Mouse (Mus musculus) urinary bladder, postnatal 36 days (tissue): ENCODE measurements at regions not wholly inside any gene's neighbourhood (a gene's known extent, or its start where the extent isn't known, plus 50 kb on each side); places are given as distances from the start of the nearest gene placed in this dataset.

ENCODE experiments used
- DNase-seq, 2 experiments: peaks; one replicate each; pipeline ENCODE4 v3.0.0; 2022; ENCODE audit warnings: low spot score in 2 of 2, mixed read lengths in 1 of 2

DNA sequence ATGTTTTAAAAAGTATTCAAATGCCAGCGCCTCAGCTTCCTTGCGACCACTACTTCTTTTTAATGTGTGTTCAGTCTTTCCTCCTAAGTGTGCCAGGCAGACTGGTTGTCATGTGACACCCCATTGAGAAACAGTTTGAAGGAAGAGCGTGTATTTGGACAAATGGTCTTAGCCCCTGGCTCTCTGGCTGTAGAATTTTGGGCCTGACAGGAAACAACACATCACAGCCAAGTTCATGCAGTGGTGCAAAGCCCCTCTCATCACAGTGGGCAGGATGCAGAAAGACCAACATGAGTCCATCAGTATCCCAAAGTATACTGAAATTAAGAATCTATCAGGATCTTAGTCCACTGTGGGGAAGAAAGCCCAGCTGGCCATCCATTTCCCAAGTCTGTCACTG is 605.6 kb upstream of the Intu start:
- DNase-seq, result no peak

DNA sequence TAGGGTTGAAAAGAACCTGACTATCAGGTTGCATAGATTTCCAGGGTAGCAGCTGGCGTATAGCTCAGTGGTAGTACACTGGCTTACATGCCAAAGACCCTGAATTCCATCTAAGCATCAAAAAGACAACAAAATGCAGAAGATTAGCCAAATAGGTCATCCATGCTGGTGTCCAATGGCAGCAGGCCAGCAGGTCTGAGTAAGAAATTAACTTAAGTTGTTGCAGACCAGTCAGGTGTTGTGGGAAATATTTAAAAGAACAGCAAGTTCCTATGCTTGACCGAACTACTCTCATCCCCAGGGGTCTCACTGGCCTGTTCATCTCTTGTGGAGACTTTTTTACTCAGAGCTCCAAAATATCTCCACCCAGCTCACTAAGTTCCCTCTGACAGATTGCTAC is 602.7 kb upstream of the Intu start:
- DNase-seq, result no peak

DNA sequence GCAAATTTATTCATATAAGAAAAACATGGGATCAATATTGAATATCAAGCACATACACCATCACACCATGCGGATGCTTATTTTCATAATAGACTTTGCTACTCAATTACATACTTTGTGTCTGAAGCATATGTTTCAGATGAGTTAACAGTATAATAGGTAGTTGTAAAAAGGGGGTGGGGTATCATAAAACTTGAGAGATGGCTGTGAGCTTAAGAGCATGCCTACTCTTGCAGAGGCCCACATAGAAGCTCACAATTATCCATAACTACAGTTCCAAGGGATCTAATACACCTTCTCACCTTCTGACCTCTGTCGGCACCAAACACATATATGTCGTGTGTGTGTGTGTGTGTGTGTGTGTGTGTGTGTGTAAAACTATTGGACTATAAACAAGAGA is 597.7 kb upstream of the Intu start:
- DNase-seq, result no peak

GRCm38 (mm10) chr3:39937719-39938278 is 593.3 kb upstream of the Intu start:
- DNase-seq, result no peak

- peak; percentile 26 to 80 for DNase-seq
Measured at GRCm38 (mm10) chr3:39944581-39944980, 586.5 kb upstream of the Intu start.

GRCm38 (mm10) chr3:39952103-39952502 is 579.0 kb upstream of the Intu start:
- DNase-seq, result no peak

DNA sequence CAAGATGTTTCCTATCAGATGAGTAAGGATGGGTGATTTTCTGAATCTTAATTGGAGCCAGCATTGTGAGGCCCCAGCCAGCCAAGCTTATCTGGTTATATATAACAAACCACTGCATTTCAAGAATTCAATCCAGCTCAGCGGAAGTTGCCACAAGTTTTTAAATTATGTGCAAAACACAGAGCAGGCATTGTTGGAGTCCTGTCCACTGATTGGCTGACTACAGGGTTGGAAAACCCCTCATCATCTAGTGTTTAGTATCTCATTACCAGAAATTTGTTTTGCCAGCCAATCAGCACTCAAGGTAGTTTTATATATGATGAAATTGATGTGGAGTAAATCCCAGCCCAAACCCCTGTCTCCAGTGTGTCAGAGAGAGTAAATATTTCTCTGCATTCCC is 578.5 kb upstream of the Intu start:
- no peak for DNase-seq

GRCm38 (mm10) chr3:39961836-39962640 is 569.0 kb upstream of the Intu start:
- DNase-seq, result no peak

DNA sequence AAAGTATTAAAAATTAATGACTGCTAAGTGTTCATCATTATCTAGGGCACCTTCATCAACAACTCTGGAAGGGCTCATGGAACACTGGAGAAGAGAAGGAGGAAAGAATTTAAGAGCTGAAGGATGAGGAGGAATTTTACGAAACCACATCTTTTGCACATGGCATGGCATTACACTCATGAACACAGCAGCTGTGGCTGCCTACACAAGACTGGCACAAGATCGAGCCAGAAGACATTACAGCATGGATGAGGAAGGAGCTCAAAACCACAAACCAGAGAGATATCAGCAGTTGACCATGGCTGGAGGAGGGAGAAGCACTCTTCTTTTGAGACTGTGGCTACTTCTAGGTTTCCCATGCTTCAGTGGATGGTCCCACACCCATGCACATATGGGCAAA is 565.7 kb upstream of the Intu start:
- DNase-seq, result no peak

GRCm38 (mm10) chr3:39966390-39966789 is 564.7 kb upstream of the Intu start:
- no peak for DNase-seq

DNA sequence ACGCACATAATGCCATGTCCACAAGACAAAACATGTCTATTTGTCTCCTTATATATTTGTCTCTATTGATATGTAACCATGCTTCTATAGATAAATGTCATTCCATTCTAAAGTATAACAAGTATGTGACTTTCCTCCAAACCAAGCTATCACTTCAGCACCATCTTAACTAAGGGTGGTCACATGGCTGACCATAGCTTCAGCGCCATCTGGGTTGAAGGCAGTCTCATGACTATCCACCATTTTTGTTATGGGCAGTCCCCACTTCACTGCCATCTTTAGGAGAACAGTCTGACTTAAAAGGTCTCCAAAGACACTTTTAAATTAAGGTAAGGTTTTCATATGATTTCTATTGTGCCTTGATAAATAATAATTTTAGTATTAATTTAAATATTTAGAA is 554.1 kb upstream of the Intu start:
- no peak for DNase-seq

DNA sequence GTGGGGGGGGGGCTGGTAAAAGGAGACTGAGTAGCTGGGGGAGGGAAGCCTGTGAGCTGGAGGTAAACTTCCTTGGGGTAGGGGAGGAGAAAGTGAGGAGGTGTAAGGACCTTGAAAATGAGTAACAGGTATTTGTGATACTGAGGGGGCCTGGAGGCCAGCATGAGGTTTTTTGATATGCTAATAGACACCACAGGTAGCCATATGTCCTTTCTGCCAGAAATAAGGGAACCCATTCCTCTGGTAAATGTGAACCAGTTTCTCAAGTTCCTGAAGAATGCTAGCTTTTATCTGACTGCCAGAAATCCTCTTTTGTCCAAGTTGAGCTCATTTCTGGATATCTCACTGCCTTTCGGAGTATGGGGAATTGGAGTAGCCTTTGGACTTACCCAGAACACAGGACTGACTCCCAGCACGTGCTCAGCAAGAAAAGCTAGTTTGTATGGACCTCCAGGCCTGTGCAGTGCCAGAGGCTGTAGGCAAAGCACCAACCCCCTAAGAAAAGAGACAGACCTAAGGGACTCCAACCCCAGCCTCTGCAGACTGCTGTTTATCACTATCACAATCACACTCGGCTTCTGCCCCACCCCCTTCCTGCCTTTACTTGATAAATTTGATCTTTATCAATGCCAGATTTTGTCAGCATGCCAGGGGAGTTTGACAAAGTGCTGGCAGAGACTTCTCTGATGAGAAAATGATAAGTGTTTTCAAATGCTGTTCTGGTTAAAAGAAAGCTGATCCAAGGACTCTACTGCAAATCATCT is 552.0 kb upstream of the Intu start:
- DNase-seq, result no peak

DNA sequence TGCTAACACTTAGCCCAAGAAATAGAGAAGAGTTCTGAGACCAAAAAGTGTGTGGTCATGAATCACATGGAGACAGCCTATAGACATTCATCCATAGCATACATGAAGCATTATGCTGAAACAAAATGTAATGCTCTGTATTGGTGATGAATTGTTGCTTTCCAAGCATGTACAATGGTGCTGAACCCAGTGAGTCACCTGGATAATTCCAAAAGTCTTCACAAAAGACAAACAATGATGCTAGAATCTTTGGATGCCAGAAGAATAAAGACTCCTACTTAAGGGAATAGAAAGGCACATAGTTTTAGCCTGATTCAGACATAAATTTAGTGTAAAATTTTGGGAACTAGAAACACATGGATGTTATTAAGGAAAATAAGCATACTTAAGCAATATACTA is 548.4 kb upstream of the Intu start:
- no peak for DNase-seq

- DNase-seq, result no peak
Measured at GRCm38 (mm10) chr3:39987710-39988109, 543.4 kb upstream of the Intu start.

- peak in 1 of 2 experiments; percentile 22 for DNase-seq
Measured at GRCm38 (mm10) chr3:39998628-39999027, 532.5 kb upstream of the Intu start.

DNA sequence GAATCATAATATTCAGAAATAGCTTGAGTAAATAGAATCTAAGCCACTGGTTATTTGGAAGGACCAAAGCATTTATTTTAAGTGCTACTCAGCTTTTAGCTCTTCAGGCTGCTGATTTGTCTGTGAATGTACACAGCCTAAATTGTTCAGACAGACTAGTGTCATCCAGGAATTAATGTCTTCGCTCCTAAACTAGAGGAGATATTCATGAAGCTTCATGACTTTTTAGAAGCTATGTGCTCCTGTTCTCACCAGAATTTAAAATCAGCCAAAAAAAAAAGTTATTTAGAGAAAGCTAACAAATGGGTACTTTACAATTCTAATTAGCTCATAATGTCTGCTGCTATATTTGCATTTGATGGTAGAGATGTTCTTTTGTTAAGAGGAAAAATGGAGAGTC is 531.2 kb upstream of the Intu start:
- no peak for DNase-seq

GRCm38 (mm10) chr3:40002838-40003237 is 528.2 kb upstream of the Intu start:
- DNase-seq, result no peak

GRCm38 (mm10) chr3:40010051-40010450 is 521.0 kb upstream of the Intu start:
- DNase-seq, result no peak

- no peak for DNase-seq
Measured at GRCm38 (mm10) chr3:40021682-40022081, 509.4 kb upstream of the Intu start.

- no peak for DNase-seq
Measured at GRCm38 (mm10) chr3:40027713-40028112, 503.4 kb upstream of the Intu start.

- DNase-seq, result no peak
Measured at GRCm38 (mm10) chr3:40036177-40036576, 494.9 kb upstream of the Intu start.

- DNase-seq, result no peak
Measured at GRCm38 (mm10) chr3:40049721-40050120, 481.4 kb upstream of the Intu start.

DNA sequence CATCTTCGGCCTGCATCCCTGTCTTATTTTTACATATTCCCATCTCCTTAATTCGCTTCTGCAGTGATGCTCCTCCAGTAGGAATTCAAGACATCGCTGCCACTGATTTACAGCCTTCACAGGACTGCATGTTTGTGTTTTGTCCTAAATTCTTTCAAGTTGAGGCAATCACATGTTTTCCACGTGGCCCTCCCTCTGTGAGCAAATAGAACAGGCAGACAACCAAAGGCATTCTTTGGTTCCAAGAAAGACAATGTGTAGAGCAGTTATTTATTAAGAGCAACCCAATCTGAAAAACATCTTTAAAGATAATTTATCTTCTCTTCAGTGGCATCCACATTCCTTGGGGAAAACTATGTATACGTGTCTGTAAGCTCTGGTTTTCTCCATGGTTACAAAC is 472.8 kb upstream of the Intu start:
- DNase-seq, result no peak
